Mouse (Mus musculus) forebrain, embryonic 16.5 days (tissue): ENCODE results near the gene Spc24. TPM values are rescaled to one million over a fixed set of nuclear protein-coding genes. Genes with fewer than 3 reads are reported as not detected.

Source experiments
- ATAC-seq: fragments of 200-750 bp; cut with Nextera tagmentation; 2 replicates; pipeline ENCODE4 v1.8.0; 2017; ENCODE audit warnings: mild to moderate bottlenecking, moderate library complexity
- H3K27ac ChIP-seq: fragments of 300-500 bp; sonication (generic); 2 replicates; pipeline ENCODE4 v1.5.1; 2014; ENCODE audit warnings: low read length, control low read depth
- H3K27me3 ChIP-seq: fragments of 300-500 bp; sonication (generic); replicated peaks from 2 replicates; pipeline ENCODE4 v1.6.1; 2014; ENCODE audit warnings: low read length; ENCODE audit not compliant: control insufficient read depth, insufficient read depth
- H3K36me3 ChIP-seq: fragments of 300-500 bp; sonication (generic); 2 replicates; pipeline ENCODE4 v1.6.1; 2014; ENCODE audit not compliant: control insufficient read depth, insufficient read depth
- H3K4me1 ChIP-seq: fragments of 300-500 bp; sonication (generic); replicated peaks from 2 replicates; pipeline ENCODE4 v1.6.1; 2014; ENCODE audit warnings: low read length; ENCODE audit not compliant: control insufficient read depth, insufficient read depth
- H3K4me2 ChIP-seq: fragments of 300-500 bp; sonication (generic); 2 replicates; pipeline ENCODE4 v1.6.1; 2014; ENCODE audit warnings: mild to moderate bottlenecking, low read length, control low read depth
- H3K4me3 ChIP-seq: fragments of 300-500 bp; sonication (generic); replicated peaks from 2 replicates; pipeline ENCODE4 v1.5.1; 2014; ENCODE audit warnings: mild to moderate bottlenecking, low read length, control low read depth
- H3K9ac ChIP-seq: fragments of 300-500 bp; sonication (generic); replicated peaks from 2 replicates; pipeline ENCODE4 v1.6.1; 2014; ENCODE audit warnings: low read depth, low read length, control low read depth
- H3K9me3 ChIP-seq: fragments of 300-500 bp; sonication (generic); 2 replicates; pipeline ENCODE4 v1.6.1; 2016; ENCODE audit warnings: low read length; ENCODE audit not compliant: control insufficient read depth
- WGBS: fragments of 180-500 bp; shearing (Covaris S2); extraction: QIAGEN DNeasy Blood & Tissue Kit; methylation state at CpG from one replicate; pipeline ENCODE4 v1.1.7; 2014; 5-methylcytosine and 5-hydroxymethylcytosine counted together
- polyA plus RNA-seq: library from polyadenylated mRNA; unstranded; fragments of >200 nt; fragmentation: Nextera tagmentation; extraction: Ambion mirVana; gene quantifications from 2 replicates; pipeline ENCODE4 v1.2.1, GENCODE M21; 2015

Gene Spc24
- polyA plus RNA-seq, 1 experiment from 2014 or later, result 35.1 TPM

GRCm38 (mm10) chr9:21768511-21769411, 8.7 kb upstream of the Spc24 start:
- Histone ChIP-seq H3K9me3 (no peaks in the 10 kb centered on the region), H3K4me3 (no peak overlapping the region), H3K4me2 (no peak overlapping the region), H3K27me3 (no peaks in the 10 kb centered on the region), H3K9ac (no peak overlapping the region), H3K27ac (peak overlapping the region; percentile 42), H3K36me3 (no peaks in the 10 kb centered on the region), H3K4me1 (peaks cover 14% of the 10 kb centered on the region)
- WGBS, result 59% methylated on average over 13 of the region's 13 CpGs
- peak; percentile 31; the same call in 1 of the 2 replicates for ATAC-seq

GRCm38 (mm10) chr9:21767896-21768295, 7.8 kb upstream of the Spc24 start:
- Histone ChIP-seq H3K36me3 (no peaks in the 10 kb centered on the region), H3K27ac (no peak overlapping the region), H3K27me3 (no peaks in the 10 kb centered on the region), H3K9me3 (no peaks in the 10 kb centered on the region), H3K9ac (no peak overlapping the region), H3K4me3 (no peak overlapping the region), H3K4me1 (peaks cover 14% of the 10 kb centered on the region), H3K4me2 (no peak overlapping the region)
- no peak for ATAC-seq
- WGBS, result 80% methylated on average over 11 of the region's 11 CpGs

GRCm38 (mm10) chr9:21764084-21764999, 4.2 kb upstream of the Spc24 start:
- no peak overlapping the region for H3K27ac ChIP-seq
- no peak overlapping the region for H3K9ac ChIP-seq
- H3K27me3 ChIP-seq, result no peaks in the 10 kb centered on the region
- H3K36me3 ChIP-seq, result no peaks in the 10 kb centered on the region
- H3K9me3 ChIP-seq, result no peaks in the 10 kb centered on the region
- no peak overlapping the region for H3K4me3 ChIP-seq
- ATAC-seq, result no peak
- WGBS, result 97% methylated on average over 6 of the region's 6 CpGs
- peaks cover 20% of the 10 kb centered on the region for H3K4me1 ChIP-seq
- H3K4me2 ChIP-seq, result no peak overlapping the region

GRCm38 (mm10) chr9:21762135-21762534, 2.0 kb upstream of the Spc24 start:
- Histone ChIP-seq H3K9ac (no peak overlapping the region), H3K9me3 (no peaks in the 10 kb centered on the region), H3K27me3 (no peaks in the 10 kb centered on the region), H3K27ac (no peak overlapping the region), H3K4me1 (peaks cover 14% of the 10 kb centered on the region), H3K36me3 (no peaks in the 10 kb centered on the region), H3K4me3 (no peak overlapping the region), H3K4me2 (no peak overlapping the region)
- ATAC-seq, result no peak

GRCm38 (mm10) chr9:21759718-21760117, 385 bp downstream of the Spc24 start:
- H3K4me2 ChIP-seq, result peak overlapping the region; percentile 63
- peaks cover 14% of the 10 kb centered on the region for H3K4me1 ChIP-seq
- ATAC-seq, result peak; percentile 0; the same call in 1 of the 2 replicates
- H3K36me3 ChIP-seq, result no peaks in the 10 kb centered on the region
- WGBS, result under 1% methylated on average over 20 of the region's 20 CpGs
- no peaks in the 10 kb centered on the region for H3K27me3 ChIP-seq
- no peaks in the 10 kb centered on the region for H3K9me3 ChIP-seq
- peak overlapping the region; percentile 77 for H3K4me3 ChIP-seq
- H3K9ac ChIP-seq, result peak overlapping the region; percentile 69
- H3K27ac ChIP-seq, result no peak overlapping the region

GRCm38 (mm10) chr9:21758576-21759529, 1.2 kb downstream of the Spc24 start:
- no peaks in the 10 kb centered on the region for H3K27me3 ChIP-seq
- H3K4me3 ChIP-seq, result peak overlapping the region; percentile 77
- H3K9me3 ChIP-seq, result no peaks in the 10 kb centered on the region
- no peak overlapping the region for H3K27ac ChIP-seq
- H3K9ac ChIP-seq, result no peak overlapping the region
- 53% methylated on average over 14 of the region's 14 CpGs for WGBS
- ATAC-seq, result no peak
- H3K36me3 ChIP-seq, result no peaks in the 10 kb centered on the region
- H3K4me2 ChIP-seq, result peak overlapping the region; percentile 63
- peaks cover 14% of the 10 kb centered on the region for H3K4me1 ChIP-seq

GRCm38 (mm10) chr9:21754516-21755321, 5.4 kb downstream of the Spc24 start:
- no peak for ATAC-seq

GRCm38 (mm10) chr9:21754003-21754402, 6.1 kb downstream of the Spc24 start:
- peaks cover under 1% of the 10 kb centered on the region; the same call in 1 of the 2 replicates for H3K36me3 ChIP-seq
- 91% methylated on average over 2 of the region's 2 CpGs for WGBS
- peaks cover 3% of the 10 kb centered on the region; the same call in 1 of the 2 replicates for H3K4me1 ChIP-seq
- H3K9me3 ChIP-seq, result no peaks in the 10 kb centered on the region
- H3K27ac ChIP-seq, result no peak overlapping the region
- H3K4me3 ChIP-seq, result no peak overlapping the region
- no peak overlapping the region for H3K9ac ChIP-seq
- no peaks in the 10 kb centered on the region for H3K27me3 ChIP-seq
- ATAC-seq, result no peak
- H3K4me2 ChIP-seq, result no peak overlapping the region

More at GRCm38 (mm10) chr9:21754516-21755321, 5.4 kb downstream of the Spc24 start:
- H3K27me3 ChIP-seq, result no peaks in the 10 kb centered on the region
- H3K27ac ChIP-seq, result no peak overlapping the region
- 77% methylated on average over 13 of the region's 13 CpGs for WGBS
- no peaks in the 10 kb centered on the region for H3K9me3 ChIP-seq
- no peak overlapping the region for H3K4me2 ChIP-seq
- no peaks in the 10 kb centered on the region for H3K36me3 ChIP-seq
- peaks cover 9% of the 10 kb centered on the region for H3K4me1 ChIP-seq
- H3K9ac ChIP-seq, result no peak overlapping the region
- H3K4me3 ChIP-seq, result no peak overlapping the region
